Mouse (Mus musculus): ENCODE data around the gene Gria2.

GRCm38 (mm10) chr3:80663293-80663692, 139.3 kb downstream of the Gria2 start:
- TF ChIP-seq GATA1 (IDR thresholded peaks at IDR 0.05; ENCODE audit: low read length) = no peak
- no peak for TF ChIP-seq TAL1 (IDR thresholded peaks at IDR 0.05; ENCODE audit: low read length)

Measured in erythroblast, embryonic 14.5 days (primary cell).